Mouse (Mus musculus) bone marrow, adult 2 months (tissue): ENCODE data around the gene Sfi1. TPM values are rescaled to one million over a fixed set of nuclear protein-coding genes. Genes with fewer than 3 reads are reported as not detected.
"Not testable (repeated sequence)": the region's sequence is repeated elsewhere in the genome, so short reads cannot be mapped to it uniquely, and the experiment has no call there.

Experiments used
- H3K27ac ChIP-seq: fragments of 200-500 bp; 2 replicates; pipeline ENCODE4 v1.5.1; 2012; ENCODE audit warnings: low read depth, mild to moderate bottlenecking, control low read depth, inconsistent platforms, low read length; ENCODE audit not compliant: control insufficient read depth, poor library complexity, insufficient read depth
- H3K4me1 ChIP-seq: fragments of 200-500 bp; 2 replicates; pipeline ENCODE4 v1.6.1; 2011; ENCODE audit warnings: low read length; ENCODE audit not compliant: control insufficient read depth, insufficient read depth
- H3K4me3 ChIP-seq: fragments of 200-500 bp; replicated peaks from 2 replicates; pipeline ENCODE3; 2011; ENCODE audit warnings: mild to moderate bottlenecking, low read depth, low read length, control low read depth; ENCODE audit not compliant: control insufficient read depth
- WGBS: fragments of 180-500 bp; shearing (Covaris S2); methylation state at CpG from one replicate; pipeline ENCODE4 v1.1.7; 2018; 5-methylcytosine and 5-hydroxymethylcytosine counted together
- polyA plus RNA-seq: library from polyadenylated mRNA; stranded (reverse); fragments of >200 nt; gene quantifications from 2 replicates; pipeline ENCODE4 v1.2.4, GENCODE M21; 2011; ENCODE audit warnings: low replicate concordance; ENCODE audit not compliant: missing spikeins, insufficient read depth, insufficient read length

Sfi1 gene
- polyA plus RNA-seq, 1 experiment: 33.5 TPM

- H3K27ac ChIP-seq, H3K4me1 ChIP-seq, H3K4me3 ChIP-seq: not testable (repeated sequence)
- 72% methylated on average over 2 of the region's 2 CpGs for WGBS
Measured at GRCm38 (mm10) chr11:3138323-3138722, 54.9 kb downstream of the Sfi1 start.

- not testable (repeated sequence) for H3K4me3 ChIP-seq, H3K27ac ChIP-seq, H3K4me1 ChIP-seq
- WGBS: 82% methylated on average over 4 of the region's 4 CpGs
Measured at GRCm38 (mm10) chr11:3137279-3137678, 56.0 kb downstream of the Sfi1 start.

GRCm38 (mm10) chr11:3135956-3136355 is 57.3 kb downstream of the Sfi1 start:
- H3K27ac ChIP-seq, H3K4me3 ChIP-seq, H3K4me1 ChIP-seq: not testable (repeated sequence)
- WGBS: 84% methylated on average over 3 of the region's 3 CpGs

DNA sequence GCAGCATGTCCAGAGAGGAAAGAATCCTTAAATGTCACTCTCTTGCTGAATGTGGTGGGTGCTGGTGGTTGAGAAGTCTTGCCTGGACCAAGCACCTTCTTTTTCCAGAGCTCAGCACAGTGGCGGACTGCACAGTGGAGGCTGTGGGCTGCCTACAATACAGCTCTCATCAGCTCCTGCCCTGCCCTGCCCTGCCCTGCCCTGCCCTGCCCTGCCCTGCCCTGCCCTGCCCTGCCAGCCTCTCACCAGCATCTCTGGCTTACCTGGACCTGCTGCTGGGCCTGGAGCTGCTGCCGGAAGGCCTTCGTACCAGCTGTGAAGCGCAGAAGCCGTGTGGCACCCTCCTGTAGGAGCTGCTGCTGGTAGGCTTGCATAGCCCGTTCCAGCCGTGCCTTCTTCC is 57.9 kb downstream of the Sfi1 start:
- not testable (repeated sequence) for H3K4me1 ChIP-seq, H3K4me3 ChIP-seq, H3K27ac ChIP-seq
- WGBS: 90% methylated on average over 5 of the region's 7 CpGs

- 20% methylated on average over 1 of the region's 4 CpGs for WGBS
- not testable (repeated sequence) for H3K4me3 ChIP-seq, H3K27ac ChIP-seq, H3K4me1 ChIP-seq
Measured at GRCm38 (mm10) chr11:3133360-3133759, 59.9 kb downstream of the Sfi1 start.

DNA sequence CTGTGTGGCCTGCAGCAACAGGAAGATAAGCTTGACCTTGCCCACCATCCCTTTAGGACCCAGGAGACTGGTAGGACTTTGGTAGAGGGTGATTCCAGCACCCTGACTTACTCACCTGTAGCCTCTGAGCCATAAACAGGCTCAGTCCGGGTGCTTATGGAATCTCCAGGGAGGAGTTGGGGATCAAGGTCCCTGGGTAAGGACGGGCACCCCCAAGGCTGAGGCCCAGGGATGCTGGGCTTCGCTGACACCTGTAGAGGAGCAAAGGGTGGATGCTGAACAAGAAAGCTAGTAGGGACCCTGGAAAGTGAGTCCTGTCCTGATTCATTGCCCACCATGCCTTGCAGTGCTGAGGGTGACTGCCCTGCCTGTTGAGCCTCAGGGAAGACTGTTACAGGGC is 60.3 kb downstream of the Sfi1 start:
- H3K4me3 ChIP-seq, H3K27ac ChIP-seq, H3K4me1 ChIP-seq: not testable (repeated sequence)
- 70% methylated on average over 3 of the region's 3 CpGs for WGBS

GRCm38 (mm10) chr11:3132001-3132400 is 61.3 kb downstream of the Sfi1 start:
- WGBS: 82% methylated on average over 10 of the region's 10 CpGs
- not testable (repeated sequence) for H3K4me3 ChIP-seq, H3K4me1 ChIP-seq, H3K27ac ChIP-seq

DNA sequence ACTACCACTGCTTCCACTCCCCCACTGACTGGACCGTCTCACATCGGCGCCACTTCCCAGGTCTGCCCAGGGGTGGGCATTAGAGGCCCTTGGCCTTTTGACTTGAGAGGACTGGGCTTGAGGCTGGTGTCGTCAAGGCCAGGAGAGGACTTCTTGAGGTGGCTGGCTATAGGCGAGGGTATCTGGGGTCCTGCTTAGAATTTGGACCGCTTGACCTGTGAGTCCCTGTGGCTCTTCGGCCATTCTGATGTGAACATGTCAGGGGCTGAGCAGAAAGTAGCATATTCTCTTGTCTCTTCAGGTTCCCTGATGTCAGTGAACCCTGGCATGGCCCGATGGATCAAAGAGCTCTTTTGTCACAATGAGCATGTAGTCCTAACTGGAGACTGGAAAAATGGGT is 63.4 kb downstream of the Sfi1 start:
- H3K4me3 ChIP-seq, H3K27ac ChIP-seq, H3K4me1 ChIP-seq: not testable (repeated sequence)
- WGBS: 89% methylated on average over 8 of the region's 8 CpGs

DNA sequence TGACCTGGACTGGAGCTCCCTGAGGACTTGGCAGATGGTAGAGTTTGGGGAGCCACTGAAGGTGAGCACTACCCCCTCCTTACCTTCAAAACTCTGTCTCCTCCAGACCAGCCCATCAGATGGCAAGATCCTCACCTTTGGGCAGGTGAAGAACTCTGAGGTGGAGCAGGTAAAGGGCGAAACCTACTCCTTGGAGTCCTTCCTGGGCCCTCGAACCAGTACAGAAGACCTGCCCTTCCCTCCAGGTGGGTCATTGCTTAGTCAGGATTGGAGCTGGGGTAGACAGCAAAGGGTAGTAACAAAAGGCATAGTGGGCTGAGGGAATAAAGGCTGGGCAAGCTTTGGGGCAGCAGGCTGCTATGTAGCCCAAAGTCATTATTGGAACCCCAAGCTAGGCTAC is 64.0 kb downstream of the Sfi1 start:
- not testable (repeated sequence) for H3K4me1 ChIP-seq, H3K4me3 ChIP-seq, H3K27ac ChIP-seq
- WGBS: 88% methylated on average over 2 of the region's 2 CpGs

DNA sequence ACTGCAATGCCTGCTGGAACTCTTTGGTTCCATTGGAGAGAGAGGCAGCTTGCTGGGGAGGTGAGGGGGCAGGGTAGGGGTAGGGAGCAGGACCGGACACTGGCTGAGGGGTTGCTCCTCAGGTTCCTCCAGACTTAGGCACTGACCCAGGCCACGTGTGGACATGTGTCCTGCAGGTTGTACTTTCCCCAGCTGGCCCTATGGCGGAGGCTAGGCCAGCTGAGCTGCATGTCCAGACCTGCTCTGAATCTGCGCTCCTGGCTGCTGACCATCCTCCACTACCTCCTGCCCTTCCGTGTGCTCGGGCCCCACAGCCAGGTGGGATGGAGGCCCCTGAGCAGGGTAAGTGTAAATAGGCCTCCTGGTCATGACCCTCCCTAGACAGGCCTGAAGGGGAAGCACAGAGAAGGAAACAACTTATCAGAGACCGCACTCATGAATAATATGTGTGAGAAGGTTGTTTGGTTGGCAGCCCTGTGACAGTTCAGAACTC is 65.9 kb downstream of the Sfi1 start:
- H3K4me3 ChIP-seq, H3K27ac ChIP-seq, H3K4me1 ChIP-seq: not testable (repeated sequence)
- 75% methylated on average over 5 of the region's 7 CpGs for whole genome bisulfite sequencing

DNA sequence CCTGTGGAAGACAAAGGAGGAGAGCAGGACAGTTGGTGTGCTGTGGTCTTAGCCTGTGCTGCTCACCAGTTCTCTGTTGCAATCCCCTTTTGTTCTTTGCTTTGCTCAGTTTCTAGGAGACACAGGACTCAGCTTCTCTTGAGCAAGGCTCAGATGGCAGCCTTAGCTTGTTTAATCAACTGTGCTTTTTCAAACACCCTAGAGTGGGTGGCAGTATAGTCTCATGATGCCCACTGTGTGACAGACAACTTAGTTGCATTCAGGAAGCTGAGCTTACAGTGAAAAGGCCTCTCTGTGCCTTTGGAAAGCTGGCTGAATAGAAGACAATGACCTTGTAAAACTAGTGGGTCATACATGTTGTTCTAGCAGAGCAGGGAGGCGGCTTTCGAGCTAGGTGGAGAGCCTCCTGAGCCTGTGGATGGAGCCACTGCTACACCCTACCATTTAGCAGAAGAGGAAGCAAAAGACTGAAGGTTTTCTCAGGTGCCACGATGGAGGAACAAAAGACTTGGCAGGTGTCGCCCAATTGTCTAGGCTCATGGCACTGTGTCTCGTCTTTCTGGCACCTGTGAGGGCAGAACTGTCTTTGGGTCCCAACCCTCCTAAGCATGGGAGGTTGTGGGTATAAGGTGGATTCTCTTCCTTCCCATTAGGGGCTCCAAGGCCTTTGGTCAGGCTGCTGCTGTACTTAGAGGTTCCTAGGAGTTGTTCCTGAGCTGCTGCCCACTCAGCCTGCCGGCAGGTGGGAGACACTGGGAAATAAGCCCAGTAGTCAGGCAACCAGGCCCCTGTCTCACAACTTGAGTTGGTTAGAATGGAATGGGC is 66.6 kb downstream of the Sfi1 start:
- 62% methylated on average over 6 of the region's 6 CpGs for WGBS

DNA sequence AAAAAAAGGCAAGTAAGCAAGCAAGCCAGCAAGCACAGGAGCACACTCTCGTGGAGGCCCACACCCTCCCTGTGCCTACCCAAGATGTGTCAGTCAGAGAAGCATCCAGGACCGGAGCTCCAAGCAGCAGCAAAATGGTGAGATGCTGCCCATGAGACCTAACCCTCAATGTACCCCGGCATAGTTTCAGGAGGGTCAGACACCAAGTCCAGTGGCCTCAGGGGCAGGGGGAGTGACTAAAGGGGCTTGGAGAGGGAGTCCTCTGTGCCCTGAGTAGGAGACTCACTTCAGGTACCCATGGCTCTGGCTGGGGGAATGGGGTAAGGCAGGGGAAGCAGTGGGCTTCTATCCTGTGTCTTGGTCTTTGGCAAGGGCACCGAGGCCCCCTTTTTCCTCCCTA is 67.3 kb downstream of the Sfi1 start:
- H3K27ac ChIP-seq, H3K4me1 ChIP-seq, H3K4me3 ChIP-seq: not testable (repeated sequence)
- 47% methylated on average over 4 of the region's 4 CpGs for WGBS

More for the DNA sequence above, 66.6 kb downstream of the Sfi1 start:
- H3K4me1 ChIP-seq, H3K27ac ChIP-seq, H3K4me3 ChIP-seq: not testable (repeated sequence)
